Mouse (Mus musculus) erythroblast, embryonic 14.5 days (primary cell): ENCODE data around the gene Iqgap3.

Experiments
- GATA1 ChIP-seq: IDR thresholded peaks from 2 replicates; pipeline ENCODE4 v1.6.1; 2012; ENCODE audit warnings: low read length, inconsistent platforms, mixed read lengths
- TAL1 ChIP-seq: IDR thresholded peaks from 3 replicates; pipeline ENCODE4 v1.6.1; 2012; ENCODE audit warnings: low read length, inconsistent platforms, mixed read lengths

- TF ChIP-seq GATA1 (no peak), TAL1 (no peak)
These were observed 69.2 kb downstream of the Iqgap3 start for GRCm38 (mm10) chr3:88150999-88151364.
